Mouse (Mus musculus) limb, embryonic 12.5 days (tissue): ENCODE measurements at regions not wholly inside any gene's neighbourhood (a gene's known extent, or its start where the extent isn't known, plus 50 kb on each side); places are given as distances from the start of the nearest gene placed in this dataset.

Source experiments
- ATAC-seq: fragments of 200-750 bp; cut with Nextera tagmentation; 2 replicates; pipeline ENCODE4 v1.8.0; 2017; ENCODE audit warnings: low read depth, moderate TSS enrichment; ENCODE audit not compliant: insufficient number of reproducible peaks, insufficient read depth, low FRiP score, low TSS enrichment
- H3K27ac ChIP-seq: fragments of 300-500 bp; sonication (generic); 2 replicates; pipeline ENCODE4 v1.5.1; 2016; ENCODE audit warnings: mild to moderate bottlenecking, moderate library complexity
- H3K27me3 ChIP-seq: fragments of 300-500 bp; sonication (generic); 2 replicates; pipeline ENCODE4 v1.6.1; 2016; ENCODE audit warnings: mild to moderate bottlenecking, moderate library complexity
- H3K36me3 ChIP-seq: fragments of 300-500 bp; sonication (generic); 2 replicates; pipeline ENCODE4 v1.6.1; 2016; ENCODE audit warnings: mild to moderate bottlenecking, moderate library complexity
- H3K4me1 ChIP-seq: fragments of 300-500 bp; sonication (generic); replicated peaks from 2 replicates; pipeline ENCODE4 v1.6.1; 2016
- H3K4me2 ChIP-seq: fragments of 300-500 bp; sonication (generic); 2 replicates; pipeline ENCODE4 v1.6.1; 2016; ENCODE audit warnings: mild to moderate bottlenecking, moderate library complexity
- H3K4me3 ChIP-seq: fragments of 300-500 bp; sonication (generic); replicated peaks from 2 replicates; pipeline ENCODE4 v1.5.1; 2016; ENCODE audit warnings: mild to moderate bottlenecking
- H3K9ac ChIP-seq: fragments of 300-500 bp; sonication (generic); replicated peaks from 2 replicates; pipeline ENCODE4 v1.6.1; 2016; ENCODE audit warnings: mild to moderate bottlenecking, moderate library complexity
- H3K9me3 ChIP-seq: fragments of 300-500 bp; sonication (generic); 2 replicates; pipeline ENCODE4 v1.6.1; 2016; ENCODE audit warnings: mild to moderate bottlenecking, moderate library complexity
- WGBS: fragments of 180-500 bp; shearing (Covaris S2); methylation state at CpG from one replicate; pipeline ENCODE4 v1.1.7; 2016; 5-methylcytosine and 5-hydroxymethylcytosine counted together

DNA sequence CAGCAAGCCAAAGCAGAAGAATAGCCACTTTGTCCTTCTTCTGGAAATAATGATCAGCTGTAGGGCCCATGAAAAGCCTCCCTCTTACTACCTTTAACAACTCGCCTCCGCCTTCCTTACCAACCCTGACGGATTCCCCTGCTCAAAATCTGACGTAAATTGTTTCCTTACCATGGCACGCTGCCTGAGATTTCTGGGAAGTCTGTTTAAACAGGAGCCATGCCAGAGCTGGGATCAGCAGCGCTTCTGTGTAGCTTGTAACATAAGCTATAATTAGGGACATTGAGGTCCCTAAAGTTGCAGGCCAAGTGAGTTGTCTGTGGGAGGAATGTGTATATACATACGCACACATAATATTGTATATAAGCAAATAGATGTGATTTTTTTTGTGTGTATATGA lies 484.6 kb downstream of the Gsdmc2 start:
- Histone ChIP-seq H3K36me3 (no peaks in the 10 kb centered on the region), H3K4me3 (no peak overlapping the region), H3K9ac (no peak overlapping the region), H3K4me2 (no peak overlapping the region), H3K9me3 (no peaks in the 10 kb centered on the region), H3K27me3 (no peaks in the 10 kb centered on the region), H3K27ac (no peak overlapping the region), H3K4me1 (no peaks in the 10 kb centered on the region)
- WGBS = 59% methylated on average over 7 of the region's 7 CpGs
- no peak for ATAC-seq

DNA sequence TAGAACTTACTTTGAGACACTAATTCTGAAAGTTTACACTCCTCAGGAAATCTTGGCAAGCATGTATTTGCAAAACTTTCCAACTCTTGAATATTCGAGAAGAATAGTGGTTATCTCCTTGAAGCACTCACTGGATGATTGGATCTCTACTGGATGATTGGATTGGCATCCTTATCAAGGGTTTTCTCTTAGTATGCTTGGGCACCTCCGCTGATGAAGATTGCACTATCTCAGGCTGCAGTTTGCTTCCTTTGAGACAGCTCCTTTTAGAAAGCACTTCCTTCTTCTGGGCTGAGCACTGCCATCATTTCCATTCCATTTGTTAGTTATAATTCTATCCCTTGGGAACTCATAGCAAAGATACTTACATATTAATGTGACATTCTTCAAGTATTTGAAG lies 503.2 kb downstream of the Gsdmc2 start:
- no peak overlapping the region for H3K4me3 ChIP-seq
- no peak overlapping the region for H3K9ac ChIP-seq
- H3K4me1 ChIP-seq = peaks cover 11% of the 10 kb centered on the region
- H3K27me3 ChIP-seq = no peaks in the 10 kb centered on the region
- H3K27ac ChIP-seq = no peak overlapping the region
- no peak overlapping the region for H3K4me2 ChIP-seq
- no peak for ATAC-seq
- WGBS = 81% methylated on average over 2 of the region's 2 CpGs
- no peaks in the 10 kb centered on the region for H3K36me3 ChIP-seq
- H3K9me3 ChIP-seq = no peaks in the 10 kb centered on the region

DNA sequence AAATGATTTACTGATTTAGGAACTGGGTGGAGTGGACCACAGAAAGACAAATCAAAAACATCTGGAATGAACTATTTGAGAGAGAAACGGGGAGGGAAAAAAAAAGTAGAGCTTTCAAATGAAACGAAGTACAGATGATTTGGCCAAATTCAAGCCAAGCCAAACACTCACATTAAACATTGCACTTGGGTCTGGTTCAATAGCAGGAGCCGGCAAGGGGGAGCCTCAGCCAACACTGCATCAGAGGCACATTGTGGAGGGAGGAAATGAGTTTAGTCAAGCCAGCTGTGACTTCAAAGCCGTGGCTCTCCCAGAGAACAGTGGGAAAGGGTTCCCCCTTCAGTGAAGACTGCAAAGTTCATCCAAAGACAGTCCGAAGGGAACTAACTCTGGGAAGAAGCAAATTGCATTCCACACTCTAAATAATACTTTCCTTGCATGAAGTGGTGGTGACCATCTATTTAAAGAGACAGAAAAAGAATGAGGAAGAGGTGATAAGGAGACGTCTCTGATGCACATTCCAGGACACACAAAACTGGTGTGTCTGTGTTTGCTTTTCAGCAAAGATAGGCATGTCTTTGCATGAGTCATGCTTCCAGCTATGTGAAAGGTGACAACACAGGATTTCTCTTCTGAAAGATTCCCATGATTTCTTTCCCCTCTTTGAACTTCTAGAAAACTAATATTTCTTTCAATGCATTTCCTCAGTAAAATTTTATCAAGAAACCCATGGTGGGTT lies 504.5 kb downstream of the Gsdmc2 start:
- Histone ChIP-seq H3K4me2 (no peak overlapping the region), H3K36me3 (no peaks in the 10 kb centered on the region), H3K9ac (no peak overlapping the region), H3K9me3 (no peaks in the 10 kb centered on the region), H3K4me1 (peaks cover 11% of the 10 kb centered on the region), H3K4me3 (no peak overlapping the region), H3K27me3 (no peaks in the 10 kb centered on the region), H3K27ac (no peak overlapping the region)
- peak; percentile 84 for ATAC-seq
- WGBS = 6% methylated on average over 6 of the region's 6 CpGs

DNA sequence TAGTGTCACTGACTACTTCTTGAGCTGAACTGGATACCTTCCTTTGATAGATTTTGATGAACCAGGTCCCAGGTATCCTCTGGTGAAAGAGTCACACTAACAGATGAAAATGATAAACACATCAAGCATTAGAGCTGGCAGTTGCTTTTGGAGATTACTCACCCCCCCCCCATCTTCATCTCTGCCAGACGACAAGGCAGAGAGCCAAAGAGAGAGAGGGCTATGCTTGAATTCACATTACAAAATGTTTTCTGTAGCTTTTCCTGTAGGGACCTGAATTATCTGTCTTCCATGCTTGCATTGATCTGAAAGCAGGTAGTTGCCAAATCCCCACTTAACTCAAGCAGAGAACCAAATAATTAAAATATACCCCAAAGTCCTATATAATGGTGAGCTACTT lies 525.3 kb downstream of the Gsdmc2 start:
- 64% methylated on average over 1 of the region's 1 CpGs for WGBS
- ATAC-seq = no peak

DNA sequence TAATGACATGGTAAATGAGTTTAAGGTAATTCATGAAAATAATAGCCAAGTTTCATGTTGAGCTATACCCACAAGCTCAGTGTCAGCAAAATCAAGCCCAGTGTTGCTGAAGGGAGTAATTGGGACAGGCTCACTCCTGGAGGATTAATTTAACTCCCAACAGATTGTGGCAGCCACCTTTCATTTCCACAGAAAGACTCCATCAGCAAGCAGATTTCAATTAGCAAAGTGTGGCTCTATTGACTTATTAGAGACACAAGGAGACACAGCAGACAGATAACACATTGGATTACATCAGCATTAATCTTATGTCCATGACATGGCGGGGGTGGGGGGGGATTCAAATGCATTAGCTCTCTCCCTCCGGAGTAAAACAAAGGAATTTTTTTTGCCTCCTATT lies 534.6 kb downstream of the Gsdmc2 start:
- Histone ChIP-seq H3K27me3 (no peaks in the 10 kb centered on the region), H3K4me3 (no peak overlapping the region), H3K9me3 (no peaks in the 10 kb centered on the region), H3K4me2 (no peak overlapping the region), H3K4me1 (no peaks in the 10 kb centered on the region), H3K36me3 (no peaks in the 10 kb centered on the region), H3K27ac (no peak overlapping the region), H3K9ac (no peak overlapping the region)
- ATAC-seq = no peak
- 70% methylated on average over 2 of the region's 2 CpGs for WGBS

More for the DNA sequence above, 525.3 kb downstream of the Gsdmc2 start:
- Histone ChIP-seq H3K27me3 (no peaks in the 10 kb centered on the region), H3K36me3 (no peaks in the 10 kb centered on the region), H3K9me3 (no peaks in the 10 kb centered on the region), H3K4me1 (no peaks in the 10 kb centered on the region), H3K4me3 (no peak overlapping the region), H3K4me2 (no peak overlapping the region), H3K27ac (no peak overlapping the region), H3K9ac (no peak overlapping the region)

DNA sequence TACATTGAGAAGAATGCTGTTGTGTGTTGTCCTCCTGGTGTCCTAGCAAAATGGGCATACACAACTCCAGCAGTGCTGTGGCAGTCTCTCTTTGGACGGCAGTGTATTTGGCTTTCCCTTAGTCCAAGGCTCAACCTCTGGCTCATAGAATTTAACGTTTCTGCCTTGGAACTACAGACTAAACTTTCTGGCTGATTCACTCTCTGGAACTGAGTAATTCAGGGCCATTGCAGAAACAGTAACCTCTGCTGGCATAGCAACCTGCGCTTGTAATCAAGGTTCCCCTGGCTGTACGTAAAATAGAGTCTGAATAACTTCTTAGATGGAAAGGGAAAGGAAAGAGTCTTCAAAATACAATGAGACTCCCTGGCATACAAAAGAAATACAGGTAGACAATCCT lies 545.7 kb downstream of the Gsdmc2 start:
- H3K9ac ChIP-seq = no peak overlapping the region
- ATAC-seq = no peak
- H3K27me3 ChIP-seq = no peaks in the 10 kb centered on the region
- H3K9me3 ChIP-seq = no peaks in the 10 kb centered on the region
- no peak overlapping the region for H3K4me3 ChIP-seq
- no peak overlapping the region for H3K4me2 ChIP-seq
- H3K27ac ChIP-seq = no peak overlapping the region
- H3K4me1 ChIP-seq = no peaks in the 10 kb centered on the region
- WGBS = 80% methylated on average over 4 of the region's 4 CpGs
- no peaks in the 10 kb centered on the region for H3K36me3 ChIP-seq

DNA sequence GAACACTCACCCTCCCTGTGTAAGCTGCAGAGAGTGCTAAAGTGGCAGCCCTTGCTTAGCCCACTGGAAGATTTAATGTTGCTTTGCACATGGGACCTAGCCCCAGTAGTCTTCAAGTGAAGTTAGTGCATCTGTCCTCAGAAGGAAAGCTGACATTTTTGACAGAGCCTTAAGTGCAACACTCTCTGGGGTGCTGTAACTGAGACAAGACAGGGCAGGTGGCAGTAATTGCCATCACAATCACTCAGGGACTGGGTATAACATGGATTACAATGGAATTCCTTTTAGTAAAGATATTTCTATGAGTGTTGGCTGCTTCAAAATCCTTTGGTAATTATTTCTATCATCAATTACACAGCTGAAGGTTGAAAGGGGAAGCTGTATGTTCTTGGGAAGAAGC lies 556.4 kb downstream of the Gsdmc2 start:
- ATAC-seq = 0 out of 2 replicates have a peak, but pooled peaks have one; percentile 47
- Histone ChIP-seq H3K9ac (no peak overlapping the region), H3K4me2 (no peak overlapping the region), H3K9me3 (no peaks in the 10 kb centered on the region), H3K4me3 (no peak overlapping the region), H3K4me1 (no peaks in the 10 kb centered on the region), H3K27ac (no peak overlapping the region), H3K27me3 (no peaks in the 10 kb centered on the region), H3K36me3 (no peaks in the 10 kb centered on the region)

DNA sequence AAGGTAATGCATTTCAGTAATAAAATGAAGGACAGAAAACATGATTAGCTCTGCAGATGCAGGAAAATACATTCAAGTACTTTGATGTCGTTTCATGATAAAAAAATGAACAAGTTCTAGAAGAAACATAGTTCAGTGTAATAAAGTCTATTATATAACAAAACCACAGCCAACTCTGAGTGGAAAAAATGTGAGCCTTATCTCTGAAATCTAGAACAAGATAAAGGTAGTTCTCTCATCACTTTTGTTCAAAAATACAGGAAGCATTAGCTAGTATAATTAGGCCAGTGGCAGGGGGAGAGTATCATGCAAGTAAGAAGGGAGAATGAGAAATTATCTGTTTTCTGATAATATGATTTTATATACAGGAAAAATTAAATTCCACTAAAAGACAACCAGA lies 559.0 kb downstream of the Gsdmc2 start:
- no peaks in the 10 kb centered on the region for H3K27me3 ChIP-seq
- no peak overlapping the region for H3K4me2 ChIP-seq
- no peak overlapping the region for H3K27ac ChIP-seq
- H3K4me3 ChIP-seq = no peak overlapping the region
- no peaks in the 10 kb centered on the region for H3K4me1 ChIP-seq
- no peak overlapping the region for H3K9ac ChIP-seq
- H3K36me3 ChIP-seq = no peaks in the 10 kb centered on the region
- no peaks in the 10 kb centered on the region for H3K9me3 ChIP-seq
- WGBS = 86% methylated on average over 1 of the region's 1 CpGs
- no peak for ATAC-seq

DNA sequence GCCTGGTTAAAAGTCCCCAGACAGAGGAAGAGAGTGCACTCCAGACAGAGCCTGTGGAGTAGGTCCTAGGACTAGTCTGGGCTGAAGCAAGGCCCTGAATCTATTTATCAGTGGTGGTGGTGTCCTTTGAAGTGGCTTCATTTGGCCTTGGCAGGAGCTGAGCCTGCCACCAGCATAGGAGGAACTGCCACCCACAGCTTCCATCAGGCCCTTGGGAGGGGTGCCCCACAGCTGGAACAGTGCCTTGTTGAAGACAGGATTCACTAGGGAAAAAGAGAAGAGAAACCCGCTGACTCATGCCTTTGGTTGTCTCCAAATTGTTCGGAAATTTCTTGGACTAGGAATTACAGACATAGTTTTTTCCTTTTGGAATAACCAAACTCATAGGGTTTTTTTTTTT lies 574.6 kb downstream of the Gsdmc2 start:
- no peak for ATAC-seq
- 90% methylated on average over 2 of the region's 2 CpGs for WGBS

DNA sequence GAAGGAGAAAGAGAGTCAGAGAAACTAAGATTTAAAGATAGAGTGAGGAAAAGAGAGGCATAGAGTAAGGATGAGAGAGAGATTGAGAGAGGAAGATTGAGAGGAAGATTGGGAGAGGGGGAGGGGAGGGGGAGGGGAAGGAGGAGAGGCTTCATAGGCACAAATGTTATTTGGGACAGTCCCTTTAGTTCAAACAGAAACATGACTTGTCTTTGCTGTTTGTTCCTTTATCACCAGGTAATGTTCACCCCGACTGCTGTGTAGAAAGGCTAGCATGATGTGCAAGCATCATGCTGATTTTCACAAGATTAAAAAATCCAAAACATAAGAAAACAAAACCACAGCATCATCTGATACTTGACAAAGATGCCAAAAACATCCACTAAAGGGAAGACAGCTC lies 579.1 kb downstream of the Gsdmc2 start:
- WGBS = 88% methylated on average over 1 of the region's 1 CpGs
- no peaks in the 10 kb centered on the region for H3K9me3 ChIP-seq
- no peak overlapping the region for H3K4me2 ChIP-seq
- no peak overlapping the region for H3K9ac ChIP-seq
- H3K36me3 ChIP-seq = no peaks in the 10 kb centered on the region
- no peaks in the 10 kb centered on the region for H3K4me1 ChIP-seq
- no peaks in the 10 kb centered on the region for H3K27me3 ChIP-seq
- no peak for ATAC-seq
- no peak overlapping the region for H3K4me3 ChIP-seq
- H3K27ac ChIP-seq = no peak overlapping the region

More for the DNA sequence above, 574.6 kb downstream of the Gsdmc2 start:
- H3K27me3 ChIP-seq = no peaks in the 10 kb centered on the region
- no peaks in the 10 kb centered on the region for H3K9me3 ChIP-seq
- no peaks in the 10 kb centered on the region for H3K4me1 ChIP-seq
- H3K4me3 ChIP-seq = no peak overlapping the region
- H3K9ac ChIP-seq = no peak overlapping the region
- H3K36me3 ChIP-seq = no peaks in the 10 kb centered on the region
- H3K27ac ChIP-seq = no peak overlapping the region
- no peak overlapping the region for H3K4me2 ChIP-seq

DNA sequence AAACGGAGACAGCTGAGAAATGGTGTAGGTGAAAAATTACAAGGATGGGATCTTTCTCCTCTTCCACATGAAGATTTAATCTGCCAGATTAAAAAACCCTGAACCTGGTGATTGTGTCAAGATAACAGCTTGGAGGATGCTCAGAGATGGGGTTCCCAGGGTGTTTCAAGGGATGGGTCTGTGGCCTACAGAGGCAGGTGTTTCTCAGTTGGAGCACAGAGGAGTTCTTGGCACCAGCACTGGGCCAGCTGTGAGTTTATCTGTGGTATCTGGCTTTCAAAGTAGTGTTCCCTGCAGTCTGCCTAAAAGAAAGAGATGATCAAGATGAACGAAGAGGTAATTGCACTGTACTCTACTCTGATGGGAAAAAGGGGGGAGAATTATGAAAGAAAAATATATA lies 589.2 kb downstream of the Gsdmc2 start:
- Histone ChIP-seq H3K4me1 (no peaks in the 10 kb centered on the region), H3K36me3 (no peaks in the 10 kb centered on the region), H3K4me2 (no peak overlapping the region), H3K9ac (no peak overlapping the region), H3K27me3 (no peaks in the 10 kb centered on the region), H3K4me3 (no peak overlapping the region), H3K27ac (no peak overlapping the region), H3K9me3 (no peaks in the 10 kb centered on the region)
- ATAC-seq = no peak
- WGBS = 74% methylated on average over 2 of the region's 2 CpGs

DNA sequence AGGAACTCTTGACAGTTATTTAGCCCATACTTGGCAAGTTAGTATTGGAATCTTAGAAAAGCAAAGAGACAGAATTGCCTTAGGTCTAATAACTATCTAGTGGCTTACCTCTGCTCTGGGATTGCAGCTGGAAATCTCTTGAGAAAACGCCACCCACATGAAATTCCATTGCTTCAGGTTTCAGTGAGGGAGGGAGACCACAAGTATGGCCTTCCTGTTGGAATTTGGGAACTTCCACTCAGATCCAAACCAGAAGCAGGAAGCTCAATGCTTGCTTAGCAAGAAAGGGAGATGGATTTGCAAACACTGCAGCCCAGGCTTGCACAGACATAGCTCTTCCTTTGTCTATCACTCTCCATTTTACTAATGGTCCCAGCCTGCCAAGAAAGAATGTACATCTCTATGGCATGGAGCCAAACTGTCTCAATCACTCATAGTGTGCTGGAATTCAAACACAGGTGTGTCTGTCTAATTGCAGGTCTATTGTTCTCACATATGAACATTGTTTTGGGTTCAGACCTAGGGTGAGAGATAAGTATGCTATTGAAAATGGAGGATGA lies 592.1 kb downstream of the Gsdmc2 start:
- ATAC-seq = no peak
- Histone ChIP-seq H3K27ac (no peak overlapping the region), H3K9ac (no peak overlapping the region), H3K4me3 (no peak overlapping the region), H3K9me3 (no peaks in the 10 kb centered on the region), H3K27me3 (no peaks in the 10 kb centered on the region), H3K36me3 (no peaks in the 10 kb centered on the region), H3K4me1 (no peaks in the 10 kb centered on the region), H3K4me2 (no peak overlapping the region)
- 62% methylated on average over 1 of the region's 1 CpGs for WGBS
